Mouse (Mus musculus) lung, postnatal 0 days (tissue): ENCODE measurements around the gene Itpkc. TPM values are rescaled to one million over a fixed set of nuclear protein-coding genes. Genes with fewer than 3 reads are reported as not detected.
A peak's percentile ranks its signal among the peaks of the same experiment; 100 is the strongest.

ENCODE experiments used
- ATAC-seq: fragments of 200-750 bp; cut with Nextera tagmentation; 2 replicates; pipeline ENCODE4 v1.8.0; 2017; ENCODE audit warnings: moderate library complexity
- DNase-seq: peaks from one replicate; pipeline ENCODE4 v3.0.0-alpha.2; 2016; ENCODE audit warnings: low spot score
- H3K27ac ChIP-seq: fragments of 300-500 bp; sonication (generic); 2 replicates; pipeline ENCODE4 v1.5.1; 2014; ENCODE audit warnings: antibody characterized with exemption, mild to moderate bottlenecking, low read length, mixed read lengths
- H3K27me3 ChIP-seq: fragments of 300-500 bp; sonication (generic); replicated peaks from 2 replicates; pipeline ENCODE4 v1.6.1; 2014; ENCODE audit warnings: low read length, mixed read lengths; ENCODE audit not compliant: insufficient read depth
- H3K36me3 ChIP-seq: fragments of 300-500 bp; sonication (generic); 2 replicates; pipeline ENCODE4 v1.6.1; 2014; ENCODE audit warnings: low read length, mixed read lengths; ENCODE audit not compliant: insufficient read depth
- H3K4me1 ChIP-seq: fragments of 300-500 bp; sonication (generic); 2 replicates; pipeline ENCODE4 v1.6.1; 2014; ENCODE audit warnings: antibody characterized with exemption, low read depth, low read length, mixed read lengths; ENCODE audit not compliant: insufficient read depth
- H3K4me2 ChIP-seq: fragments of 300-500 bp; sonication (generic); replicated peaks from 2 replicates; pipeline ENCODE4 v1.6.1; 2014; ENCODE audit warnings: low read depth, mild to moderate bottlenecking, low read length, moderate library complexity, mixed read lengths
- H3K4me3 ChIP-seq: fragments of 300-500 bp; sonication (generic); 2 replicates; pipeline ENCODE4 v1.5.1; 2014; ENCODE audit warnings: low read depth, low read length
- H3K9ac ChIP-seq: fragments of 300-500 bp; sonication (generic); replicated peaks from 2 replicates; pipeline ENCODE4 v1.6.1; 2014; ENCODE audit warnings: low read depth, mild to moderate bottlenecking
- H3K9me3 ChIP-seq: fragments of 300-500 bp; sonication (generic); 2 replicates; pipeline ENCODE4 v1.6.1; 2016; ENCODE audit warnings: low read length, mixed read lengths
- CTCF ChIP-seq: IDR thresholded peaks from 2 replicates; pipeline ENCODE4 v1.5.1; 2016; ENCODE audit warnings: antibody characterized with exemption, mild to moderate bottlenecking
- EP300 ChIP-seq: IDR thresholded peaks from 2 replicates; pipeline ENCODE4 v1.6.1; 2016; ENCODE audit warnings: antibody characterized with exemption, mild to moderate bottlenecking, control low read depth
- WGBS: fragments of 180-500 bp; shearing (Covaris S2); extraction: QIAGEN DNeasy Blood & Tissue Kit; methylation state at CpG from one replicate; pipeline ENCODE4 v1.1.7; 2014; 5-methylcytosine and 5-hydroxymethylcytosine counted together
- polyA plus RNA-seq: library from polyadenylated mRNA; unstranded; fragments of >200 nt; fragmentation: Nextera tagmentation; extraction: Ambion mirVana; gene quantifications from 2 replicates; pipeline ENCODE4 v1.2.1, GENCODE M21; 2015

The Itpkc gene
- polyA plus RNA-seq, 1 experiment from 2014 or later, result 2.9 TPM

DNA sequence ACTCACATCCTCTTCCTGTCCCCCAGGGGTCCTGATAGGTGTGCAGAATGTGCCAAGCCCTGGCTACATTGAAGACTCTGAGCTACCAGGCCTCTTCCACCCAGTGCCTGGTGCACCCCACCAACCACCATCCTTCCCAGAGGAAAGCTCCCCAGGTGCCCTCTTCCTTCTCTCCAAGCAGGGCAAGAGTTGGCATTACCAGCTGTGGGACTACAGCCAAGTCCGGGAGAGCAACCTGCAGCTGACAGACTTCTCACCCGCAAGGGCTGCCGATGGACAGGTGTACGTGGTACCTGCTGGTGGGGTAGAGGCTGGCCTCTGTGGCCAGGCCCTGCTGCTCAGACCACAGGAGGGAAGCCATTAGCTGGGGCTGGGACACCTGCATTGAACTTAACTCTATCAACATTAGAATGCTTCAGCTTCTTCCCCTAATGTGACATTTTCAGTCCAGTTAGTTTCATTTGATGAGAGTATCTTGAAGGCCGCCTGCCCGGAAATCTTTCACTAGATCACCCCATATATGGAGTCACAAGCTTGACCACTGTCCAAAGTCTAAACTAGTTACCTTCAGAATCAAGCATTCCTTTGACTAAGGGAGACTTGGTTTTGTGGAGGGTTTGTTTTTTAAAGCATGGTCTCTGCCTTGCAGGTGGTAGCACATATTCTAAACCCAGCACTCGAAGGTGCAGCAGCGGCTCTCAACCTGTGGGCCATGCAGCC is 24.6 kb downstream of the Itpkc start:
- 93% methylated on average over 8 of the region's 8 CpGs for WGBS
- Histone ChIP-seq H3K9me3 (no peaks in the 10 kb centered on the region), H3K9ac (no peak overlapping the region), H3K4me2 (no peak overlapping the region), H3K4me3 (no peak overlapping the region), H3K27ac (no peak overlapping the region), H3K27me3 (no peaks in the 10 kb centered on the region), H3K36me3 (peaks cover 12% of the 10 kb centered on the region; the same call in 1 of the 2 replicates), H3K4me1 (no peaks in the 10 kb centered on the region)
- TF ChIP-seq CTCF, result no peak
- no peak for TF ChIP-seq EP300
- ATAC-seq (no peak), DNase-seq (no peak)

DNA sequence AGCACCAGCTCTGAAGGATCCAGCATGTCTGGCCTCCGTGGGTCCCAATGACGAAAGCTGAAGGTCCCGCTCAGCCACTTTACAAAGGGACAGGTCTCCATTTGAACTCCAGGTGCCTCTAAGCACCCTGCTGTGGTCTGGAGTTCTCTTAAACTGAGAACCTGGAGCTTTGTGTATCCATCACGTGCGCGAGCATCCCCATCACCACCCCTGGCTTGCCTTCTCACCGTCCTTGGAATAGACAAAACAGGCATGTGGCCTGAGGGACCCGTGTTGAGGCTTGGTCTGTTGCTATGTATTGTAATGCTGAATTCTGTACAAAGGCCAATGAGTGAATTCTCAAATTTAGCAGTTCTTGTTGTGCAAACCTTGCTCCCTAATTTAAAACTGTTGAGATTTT is 29.7 kb downstream of the Itpkc start:
- 91% methylated on average over 8 of the region's 8 CpGs for WGBS
- no peak overlapping the region for H3K4me2 ChIP-seq
- no peak for TF ChIP-seq EP300
- no peak for TF ChIP-seq CTCF
- ATAC-seq, result no peak
- DNase-seq, result no peak
- H3K36me3 ChIP-seq, result no peaks in the 10 kb centered on the region
- no peaks in the 10 kb centered on the region for H3K9me3 ChIP-seq
- H3K4me3 ChIP-seq, result no peak overlapping the region
- 0 out of 2 replicates have a peak, but pooled peaks cover 8% of the 10 kb centered on the region for H3K4me1 ChIP-seq
- H3K9ac ChIP-seq, result no peak overlapping the region
- H3K27ac ChIP-seq, result no peak overlapping the region
- H3K27me3 ChIP-seq, result no peaks in the 10 kb centered on the region

DNA sequence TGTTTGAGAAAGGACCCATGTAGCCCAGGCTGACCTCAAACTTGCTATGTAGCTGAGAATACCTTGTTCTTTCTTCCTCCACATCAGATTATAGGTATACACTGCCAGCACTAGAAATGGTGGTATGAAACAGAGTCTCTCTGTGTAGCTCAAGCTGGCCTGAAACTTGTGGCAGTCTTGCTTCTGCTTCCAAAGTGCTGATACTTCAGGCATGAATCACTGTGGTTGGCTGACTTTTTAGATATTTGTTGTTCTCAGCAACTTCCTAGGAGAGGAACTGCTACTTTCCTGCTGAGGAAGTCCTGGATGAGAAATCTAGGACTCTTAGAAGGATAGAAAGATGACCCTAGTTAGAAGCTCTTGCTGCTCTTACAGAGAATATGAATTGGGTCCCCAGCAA is 30.1 kb downstream of the Itpkc start:
- DNase-seq (no peak), ATAC-seq (no peak)
- Histone ChIP-seq H3K9ac (no peak overlapping the region), H3K4me1 (0 out of 2 replicates have a peak, but pooled peaks cover 8% of the 10 kb centered on the region), H3K27me3 (no peaks in the 10 kb centered on the region), H3K4me3 (no peak overlapping the region), H3K36me3 (peaks cover 2% of the 10 kb centered on the region; the same call in 1 of the 2 replicates), H3K27ac (no peak overlapping the region), H3K9me3 (no peaks in the 10 kb centered on the region), H3K4me2 (no peak overlapping the region)
- TF ChIP-seq EP300, result no peak
- no peak for TF ChIP-seq CTCF

DNA sequence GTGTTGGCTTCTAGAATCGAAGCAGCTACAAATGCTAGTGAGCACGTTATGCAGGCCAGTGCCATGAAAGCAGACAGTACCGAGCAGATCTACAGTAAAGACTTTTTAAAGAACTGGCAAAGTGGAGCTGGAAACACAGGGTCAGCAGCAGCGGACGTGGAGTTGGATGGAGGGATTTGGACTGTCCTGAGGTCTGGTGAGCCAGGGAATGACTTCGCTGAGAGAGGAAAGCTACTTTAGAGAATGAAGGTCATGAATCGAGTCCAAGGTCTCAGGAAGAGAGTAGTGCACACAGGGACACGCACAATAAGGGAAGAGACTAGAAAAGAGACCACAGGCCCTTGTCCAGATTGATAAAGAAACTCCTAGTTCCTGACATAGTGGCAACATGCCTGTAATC is 30.8 kb downstream of the Itpkc start:
- no peak overlapping the region for H3K27ac ChIP-seq
- no peaks in the 10 kb centered on the region for H3K27me3 ChIP-seq
- DNase-seq (no peak), ATAC-seq (no peak)
- 91% methylated on average over 8 of the region's 8 CpGs for WGBS
- H3K36me3 ChIP-seq, result peaks cover 4% of the 10 kb centered on the region; the same call in 1 of the 2 replicates
- no peak overlapping the region for H3K4me3 ChIP-seq
- no peak overlapping the region for H3K9ac ChIP-seq
- no peaks in the 10 kb centered on the region for H3K9me3 ChIP-seq
- H3K4me1 ChIP-seq, result 0 out of 2 replicates have a peak, but pooled peaks cover 8% of the 10 kb centered on the region
- TF ChIP-seq CTCF (no peak), EP300 (no peak)
- H3K4me2 ChIP-seq, result no peak overlapping the region

DNA sequence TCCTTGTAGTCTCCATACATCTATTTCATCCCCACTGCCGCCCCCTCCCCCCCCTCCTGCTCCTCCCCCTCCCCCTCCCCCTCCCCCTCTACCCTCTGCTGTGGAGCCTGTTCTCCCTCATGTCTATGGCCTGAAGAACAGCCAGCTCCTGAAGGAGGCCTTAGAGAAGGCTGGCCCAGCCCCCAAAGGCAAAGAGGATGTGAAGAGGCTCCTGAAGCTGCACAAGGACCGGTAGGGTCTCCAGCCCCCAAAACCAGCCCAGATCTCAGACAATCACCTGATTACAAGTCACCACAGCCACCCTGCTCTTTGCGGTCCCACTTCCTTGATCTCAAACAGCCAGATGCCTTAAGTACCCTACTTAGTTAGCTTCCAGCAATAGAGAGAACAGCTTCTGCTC is 31.3 kb downstream of the Itpkc start:
- Histone ChIP-seq H3K4me1 (0 out of 2 replicates have a peak, but pooled peaks cover 8% of the 10 kb centered on the region), H3K9ac (no peak overlapping the region), H3K36me3 (peaks cover 4% of the 10 kb centered on the region; the same call in 1 of the 2 replicates), H3K9me3 (no peaks in the 10 kb centered on the region), H3K4me3 (no peak overlapping the region), H3K27me3 (no peaks in the 10 kb centered on the region), H3K27ac (no peak overlapping the region), H3K4me2 (no peak overlapping the region)
- DNase-seq (no peak), ATAC-seq (no peak)
- TF ChIP-seq CTCF, result no peak
- TF ChIP-seq EP300, result no peak
- 90% methylated on average over 2 of the region's 3 CpGs for WGBS

DNA sequence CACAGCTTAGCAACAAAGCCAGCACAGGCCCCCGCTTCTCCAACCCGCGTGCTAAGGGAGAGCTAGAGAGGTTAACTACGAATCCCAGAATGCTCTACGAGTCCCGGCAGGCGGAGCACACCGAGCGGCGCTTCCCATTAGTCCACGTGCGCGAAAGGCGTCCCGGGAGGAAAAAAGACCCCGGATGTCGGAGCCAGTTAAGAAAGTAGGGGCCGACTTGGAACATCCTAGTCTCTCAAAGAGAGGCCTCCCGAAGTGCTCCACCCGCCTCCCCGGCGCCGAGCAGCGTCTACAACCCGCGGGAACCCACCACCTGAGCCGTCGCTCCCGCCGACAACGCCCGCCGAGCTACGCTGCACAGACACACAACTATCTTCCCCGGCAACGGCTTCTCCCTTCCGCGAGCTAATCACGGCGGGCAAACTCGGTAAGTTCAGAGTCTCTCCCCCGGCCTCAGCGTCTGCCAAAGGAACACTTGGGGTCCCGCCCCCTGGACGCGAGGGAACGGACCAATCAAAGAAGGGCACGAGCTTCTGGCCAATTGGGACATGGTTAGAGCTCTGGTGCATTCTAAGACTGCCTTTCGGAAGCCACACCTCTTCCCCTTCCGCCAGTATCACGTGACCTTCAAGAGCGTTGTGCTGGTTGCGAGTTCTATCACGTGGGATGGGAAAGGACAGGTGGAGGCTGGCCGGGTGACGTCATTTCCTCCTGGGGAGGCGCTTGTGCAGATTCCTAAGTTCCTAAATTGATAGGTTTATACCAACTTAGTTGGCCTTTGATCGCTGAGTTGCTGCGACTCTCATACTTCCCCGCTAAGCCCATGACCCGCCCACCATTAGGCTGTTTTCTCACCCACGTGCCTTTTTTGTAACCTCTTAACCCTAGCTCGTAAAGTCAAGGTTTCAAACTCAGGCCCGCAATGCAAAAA is 32.5 kb downstream of the Itpkc start, which contains the start of the genes BC024978 and Snrpa:
BC024978 (plus strand) TSS at position 101 of the 931 bp plus-strand sequence.
Snrpa (minus strand) TSS at position 591 of the 931 bp plus-strand sequence.
- under 1% methylated on average over 64 of the region's 64 CpGs for WGBS
- Histone ChIP-seq H3K4me2 (peak within 1 kb of the TSS; percentile 66), H3K27ac (peak within 1 kb of the TSS; percentile 100), H3K9me3 (no peaks in the 10 kb centered on the region), H3K36me3 (peaks cover 9% of the 10 kb centered on the region), H3K4me3 (peak within 1 kb of the TSS; percentile 69), H3K4me1 (0 out of 2 replicates have a peak, but pooled peaks cover 8% of the 10 kb centered on the region), H3K27me3 (no peaks in the 10 kb centered on the region), H3K9ac (peak within 1 kb of the TSS; percentile 83)
- TF ChIP-seq EP300 (peak; percentile 18), CTCF (peak; percentile 13; the same call in 1 of the 2 replicates)
- DNase-seq (peak; percentile 100), ATAC-seq (peak; percentile 98)
